Mouse (Mus musculus) thymus, postnatal 36 days (tissue): Measurements from ENCODE around the gene Scgb1b29.
"Not testable (repeated sequence)": the region's sequence is repeated elsewhere in the genome, so short reads cannot be mapped to it uniquely, and the experiment has no call there.

Source experiments
- DNase-seq, 2 experiments: peaks; one replicate each; pipeline ENCODE4 v3.0.0; 2022; ENCODE audit warnings: mixed read lengths in 2 of 2

Scgb1b29 gene

DNA sequence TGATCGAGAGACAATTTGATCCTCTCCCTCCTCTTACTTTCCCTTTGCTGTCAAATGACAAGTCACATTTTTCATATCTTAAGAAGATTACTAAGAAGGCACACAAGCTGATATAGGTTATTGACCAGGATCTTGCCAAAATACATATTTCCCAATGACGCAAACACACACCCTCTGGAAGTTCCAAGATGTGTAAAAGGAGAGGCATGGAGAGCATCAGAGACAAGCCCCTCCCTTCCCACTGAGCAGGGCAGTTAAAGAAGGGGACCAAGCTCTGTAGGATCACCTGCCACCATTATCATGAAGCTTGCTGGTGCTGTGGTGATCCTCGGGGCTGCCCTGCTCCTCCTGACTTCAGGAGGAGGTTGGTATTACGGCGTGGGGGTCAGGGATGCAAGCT lies at the start of gene Scgb1b29:
Gene Scgb1b29, plus strand, starts transcription at position 301 of the 400 bp plus-strand sequence.
- not testable (repeated sequence) for DNase-seq

DNA sequence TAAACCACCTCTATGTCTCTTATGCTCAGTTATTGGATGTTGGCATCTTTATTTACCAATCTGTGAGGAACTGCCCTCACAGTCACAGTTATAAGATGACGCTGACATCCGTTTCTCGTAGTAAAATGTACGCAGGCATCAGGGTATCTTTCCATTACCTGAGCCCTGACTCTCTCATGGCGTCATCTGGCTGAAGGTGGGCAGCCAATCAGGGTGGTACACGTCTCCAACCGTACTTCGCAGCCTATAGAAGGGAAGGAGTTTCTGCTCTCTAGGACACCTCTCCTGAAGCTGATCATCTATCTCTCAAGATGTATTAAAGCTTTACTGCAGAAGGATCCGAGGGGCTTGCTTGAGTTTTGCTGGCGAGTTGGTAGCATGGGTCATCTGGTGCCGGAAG lies 12.7 kb upstream of the Scgb1b29 start:
- DNase-seq = not testable (repeated sequence)
